Mouse (Mus musculus): ENCODE measurements around the gene Map10. TPM values are rescaled to one million over a fixed set of nuclear protein-coding genes. Genes with fewer than 3 reads are reported as not detected.

Gene Map10
- polyA plus RNA-seq, 1 experiment from 2014 or later: 5.3 TPM

- Histone ChIP-seq H3K9ac (ENCODE audit: low read depth, low read length) (no peak overlapping the region), H3K4me2 (ENCODE audit: low read length) (no peak overlapping the region), H3K4me1 (replicated peaks; ENCODE audit: insufficient read depth, low read length) (no peaks in the 10 kb centered on the region), H3K27ac (no peak overlapping the region), H3K36me3 (ENCODE audit: insufficient read depth, low read length) (no peaks in the 10 kb centered on the region), H3K4me3 (replicated peaks; ENCODE audit: low read depth, low read length) (no peak overlapping the region), H3K9me3 (replicated peaks; ENCODE audit: low read length) (no peaks in the 10 kb centered on the region), H3K27me3 (ENCODE audit: insufficient read depth, low read length) (no peaks in the 10 kb centered on the region)
- ATAC-seq (replicated peaks; ENCODE audit: low FRiP score, low read depth): no peak
- no peak for DNase-seq (ENCODE audit: low spot score)
- no peak for TF ChIP-seq CTCF (IDR thresholded peaks at IDR 0.05; ENCODE audit: low read depth)
- 52% methylated on average over 2 of the region's 2 CpGs for WGBS
These were observed 30.0 kb upstream of the Map10 start for GRCm38 (mm10) chr8:125639631-125640030.

- no peak overlapping the region for H3K9ac ChIP-seq (ENCODE audit: low read depth, low read length)
- WGBS: 37% methylated on average over 5 of the region's 5 CpGs
- DNase-seq (ENCODE audit: low spot score): no peak
- H3K9me3 ChIP-seq (replicated peaks; ENCODE audit: low read length): no peaks in the 10 kb centered on the region
- H3K27me3 ChIP-seq (ENCODE audit: insufficient read depth, low read length): no peaks in the 10 kb centered on the region
- no peak for TF ChIP-seq CTCF (IDR thresholded peaks at IDR 0.05; ENCODE audit: low read depth)
- H3K36me3 ChIP-seq (ENCODE audit: insufficient read depth, low read length): no peaks in the 10 kb centered on the region
- H3K4me3 ChIP-seq (replicated peaks; ENCODE audit: low read depth, low read length): no peak overlapping the region
- H3K27ac ChIP-seq: no peak overlapping the region
- H3K4me1 ChIP-seq (replicated peaks; ENCODE audit: insufficient read depth, low read length): no peaks in the 10 kb centered on the region
- no peak overlapping the region for H3K4me2 ChIP-seq (ENCODE audit: low read length)
- no peak for ATAC-seq (replicated peaks; ENCODE audit: low FRiP score, low read depth)
These were observed 28.9 kb upstream of the Map10 start for GRCm38 (mm10) chr8:125640766-125641165.

GRCm38 (mm10) chr8:125641808-125642207, 27.8 kb upstream of the Map10 start:
- 59% methylated on average over 6 of the region's 6 CpGs for WGBS
- H3K4me3 ChIP-seq (replicated peaks; ENCODE audit: low read depth, low read length): no peak overlapping the region
- H3K9me3 ChIP-seq (replicated peaks; ENCODE audit: low read length): no peaks in the 10 kb centered on the region
- no peaks in the 10 kb centered on the region for H3K27me3 ChIP-seq (ENCODE audit: insufficient read depth, low read length)
- no peak for DNase-seq (ENCODE audit: low spot score)
- ATAC-seq (replicated peaks; ENCODE audit: low FRiP score, low read depth): no peak
- H3K36me3 ChIP-seq (ENCODE audit: insufficient read depth, low read length): no peaks in the 10 kb centered on the region
- H3K4me1 ChIP-seq (replicated peaks; ENCODE audit: insufficient read depth, low read length): no peaks in the 10 kb centered on the region
- TF ChIP-seq CTCF (IDR thresholded peaks at IDR 0.05; ENCODE audit: low read depth): no peak
- H3K27ac ChIP-seq: no peak overlapping the region
- no peak overlapping the region for H3K9ac ChIP-seq (ENCODE audit: low read depth, low read length)
- no peak overlapping the region for H3K4me2 ChIP-seq (ENCODE audit: low read length)

GRCm38 (mm10) chr8:125645757-125646478, 23.7 kb upstream of the Map10 start:
- Histone ChIP-seq H3K27ac (no peak overlapping the region), H3K9me3 (replicated peaks; ENCODE audit: low read length) (no peaks in the 10 kb centered on the region), H3K4me2 (ENCODE audit: low read length) (no peak overlapping the region), H3K9ac (ENCODE audit: low read depth, low read length) (no peak overlapping the region), H3K4me3 (replicated peaks; ENCODE audit: low read depth, low read length) (no peak overlapping the region), H3K4me1 (replicated peaks; ENCODE audit: insufficient read depth, low read length) (no peaks in the 10 kb centered on the region), H3K27me3 (ENCODE audit: insufficient read depth, low read length) (no peaks in the 10 kb centered on the region), H3K36me3 (ENCODE audit: insufficient read depth, low read length) (no peaks in the 10 kb centered on the region)
- no peak for TF ChIP-seq CTCF (IDR thresholded peaks at IDR 0.05; ENCODE audit: low read depth)
- WGBS: 63% methylated on average over 10 of the region's 10 CpGs
- ATAC-seq (replicated peaks; ENCODE audit: low FRiP score, low read depth) (no peak), DNase-seq (ENCODE audit: low spot score) (no peak)

GRCm38 (mm10) chr8:125649447-125649846, 20.2 kb upstream of the Map10 start:
- no peak overlapping the region for H3K4me3 ChIP-seq (replicated peaks; ENCODE audit: low read depth, low read length)
- no peak overlapping the region for H3K27ac ChIP-seq
- H3K9ac ChIP-seq (ENCODE audit: low read depth, low read length): no peak overlapping the region
- ATAC-seq (replicated peaks; ENCODE audit: low FRiP score, low read depth) (no peak), DNase-seq (ENCODE audit: low spot score) (no peak)
- H3K27me3 ChIP-seq (ENCODE audit: insufficient read depth, low read length): no peaks in the 10 kb centered on the region
- no peaks in the 10 kb centered on the region for H3K9me3 ChIP-seq (replicated peaks; ENCODE audit: low read length)
- no peak for TF ChIP-seq CTCF (IDR thresholded peaks at IDR 0.05; ENCODE audit: low read depth)
- 84% methylated on average over 4 of the region's 4 CpGs for WGBS
- no peaks in the 10 kb centered on the region for H3K36me3 ChIP-seq (ENCODE audit: insufficient read depth, low read length)
- H3K4me2 ChIP-seq (ENCODE audit: low read length): no peak overlapping the region
- H3K4me1 ChIP-seq (replicated peaks; ENCODE audit: insufficient read depth, low read length): no peaks in the 10 kb centered on the region

GRCm38 (mm10) chr8:125654821-125655220, 14.8 kb upstream of the Map10 start:
- Histone ChIP-seq H3K9me3 (replicated peaks; ENCODE audit: low read length) (no peaks in the 10 kb centered on the region), H3K4me2 (ENCODE audit: low read length) (no peak overlapping the region), H3K27me3 (ENCODE audit: insufficient read depth, low read length) (no peaks in the 10 kb centered on the region), H3K36me3 (ENCODE audit: insufficient read depth, low read length) (no peaks in the 10 kb centered on the region), H3K27ac (no peak overlapping the region), H3K9ac (ENCODE audit: low read depth, low read length) (no peak overlapping the region), H3K4me3 (replicated peaks; ENCODE audit: low read depth, low read length) (no peak overlapping the region), H3K4me1 (replicated peaks; ENCODE audit: insufficient read depth, low read length) (no peaks in the 10 kb centered on the region)
- ATAC-seq (replicated peaks; ENCODE audit: low FRiP score, low read depth): no peak
- 55% methylated on average over 2 of the region's 2 CpGs for WGBS
- DNase-seq (ENCODE audit: low spot score): no peak
- TF ChIP-seq CTCF (IDR thresholded peaks at IDR 0.05; ENCODE audit: low read depth): no peak

- Histone ChIP-seq H3K9me3 (replicated peaks; ENCODE audit: low read length) (no peaks in the 10 kb centered on the region), H3K27me3 (ENCODE audit: insufficient read depth, low read length) (no peaks in the 10 kb centered on the region), H3K4me3 (replicated peaks; ENCODE audit: low read depth, low read length) (no peak overlapping the region), H3K36me3 (ENCODE audit: insufficient read depth, low read length) (no peaks in the 10 kb centered on the region), H3K9ac (ENCODE audit: low read depth, low read length) (no peak overlapping the region), H3K4me1 (replicated peaks; ENCODE audit: insufficient read depth, low read length) (no peaks in the 10 kb centered on the region), H3K27ac (no peak overlapping the region), H3K4me2 (ENCODE audit: low read length) (no peak overlapping the region)
- no peak for DNase-seq (ENCODE audit: low spot score)
- no peak for ATAC-seq (replicated peaks; ENCODE audit: low FRiP score, low read depth)
- WGBS: 73% methylated on average over 5 of the region's 5 CpGs
- TF ChIP-seq CTCF (IDR thresholded peaks at IDR 0.05; ENCODE audit: low read depth): no peak
These were observed 11.1 kb upstream of the Map10 start for GRCm38 (mm10) chr8:125658508-125658907.

Measured in kidney, postnatal 0 days (tissue).